Mouse (Mus musculus): Measurements from ENCODE around the gene Mesp1.

- no peak for TF ChIP-seq CTCF (IDR thresholded peaks at IDR 0.05; ENCODE audit: borderline replicate concordance, insufficient read depth, low read depth, low read length)
- no peak for TF ChIP-seq POLR2A (IDR thresholded peaks at IDR 0.05; ENCODE audit: borderline replicate concordance, insufficient read depth, low read length)
Measured at GRCm38 (mm10) chr7:79759766-79760165, 33.8 kb downstream of the Mesp1 start.
